Mouse (Mus musculus): ENCODE measurements around the gene Sv2a. TPM values are rescaled to one million over a fixed set of nuclear protein-coding genes. Genes with fewer than 3 reads are reported as not detected.

Sv2a gene
- 59.4 and 61.5 TPM in 2 replicates for polyA plus RNA-seq (2021; fragmentation: Nextera tagmentation)
- long read RNA-seq, experiment 1, full-length matches to known transcripts: 20 of 240 reads
- long read RNA-seq, experiment 1, partial matches to known transcripts: 213 of 240 reads
- long read RNA-seq, experiment 1, other reads (novel, unspliced or antisense): 7 of 240 reads
- long read RNA-seq, experiment 2, full-length matches to known transcripts: 359 of 727 reads
- long read RNA-seq, experiment 2, partial matches to known transcripts: 299 of 727 reads
- long read RNA-seq, experiment 2, other reads (novel, unspliced or antisense): 69 of 727 reads

DNA sequence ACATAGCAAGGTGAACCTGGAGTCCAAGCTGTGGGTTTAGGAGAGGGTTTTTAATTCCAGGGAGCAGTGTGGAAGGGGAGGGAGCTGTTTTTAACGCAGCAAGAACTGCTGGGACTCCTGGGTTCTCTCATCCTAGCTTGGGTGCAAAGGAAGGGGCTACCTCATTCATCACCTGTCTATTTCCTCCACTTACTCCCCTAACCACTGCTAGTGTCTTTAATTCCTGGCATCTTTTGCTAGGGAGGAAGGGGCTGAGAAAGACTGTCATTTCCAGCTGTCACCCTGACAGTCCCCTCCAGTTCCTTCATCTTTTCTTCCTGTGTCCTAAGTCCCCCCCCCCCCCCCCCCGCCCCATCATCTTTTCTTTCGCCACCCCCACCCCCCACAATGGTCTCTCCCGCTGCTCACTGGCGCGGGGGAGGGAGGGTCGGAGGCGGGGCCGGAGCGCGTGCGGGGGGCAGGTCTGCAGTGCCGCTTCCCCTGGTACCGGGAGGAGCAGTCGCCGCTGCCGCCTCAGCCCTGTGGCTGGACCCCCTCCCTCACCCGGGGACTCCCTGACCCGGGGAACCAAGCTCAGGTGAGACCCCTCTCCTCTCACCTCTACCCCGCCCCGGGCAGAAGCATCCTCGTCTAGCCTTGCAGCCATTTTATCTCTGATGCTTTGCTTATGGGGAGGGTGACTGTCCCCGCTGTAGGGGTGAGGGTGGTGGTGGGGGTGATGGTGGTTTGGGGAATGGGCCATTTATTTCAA is at the start of gene Sv2a:
Sv2a (plus strand) TSS at position 425 of the 751 bp plus-strand sequence.

GRCm38 (mm10) chr3:96161869-96162840 is 18.8 kb upstream of the Sv2a start, which contains the start of gene Mtmr11:
Gene Mtmr11 (plus strand): TSS chr3:96162004.

GRCm38 (mm10) chr3:96172197-96173178 is 8.5 kb upstream of the Sv2a start, which contains the start of gene Sf3b4:
Gene Sf3b4 (plus strand): TSS chr3:96172332.

DNA sequence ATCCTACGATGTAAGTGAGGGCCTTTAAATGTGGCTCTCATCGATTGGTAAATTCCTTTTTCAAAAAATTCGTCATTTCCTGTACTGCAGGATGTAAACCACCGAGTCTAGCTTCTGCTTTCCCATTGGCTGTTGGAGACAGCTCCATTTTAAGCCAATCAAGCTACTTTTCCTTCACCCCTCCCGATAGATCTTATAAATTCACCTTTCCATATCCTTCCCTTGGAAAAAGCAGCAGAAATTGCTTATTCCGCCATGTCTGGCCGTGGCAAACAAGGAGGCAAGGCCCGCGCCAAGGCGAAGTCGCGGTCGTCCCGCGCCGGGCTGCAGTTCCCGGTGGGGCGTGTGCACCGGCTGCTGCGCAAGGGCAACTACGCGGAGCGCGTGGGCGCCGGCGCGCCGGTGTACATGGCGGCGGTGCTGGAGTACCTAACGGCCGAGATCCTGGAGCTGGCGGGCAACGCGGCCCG is 38.7 kb downstream of the Sv2a start, which contains the start of the genes Bola1 and Hist2h2ab:
Bola1 (minus strand) TSS at position 49 of the 470 bp plus-strand sequence.
Hist2h2ab (plus strand) TSS at position 205 of the 470 bp plus-strand sequence.

DNA sequence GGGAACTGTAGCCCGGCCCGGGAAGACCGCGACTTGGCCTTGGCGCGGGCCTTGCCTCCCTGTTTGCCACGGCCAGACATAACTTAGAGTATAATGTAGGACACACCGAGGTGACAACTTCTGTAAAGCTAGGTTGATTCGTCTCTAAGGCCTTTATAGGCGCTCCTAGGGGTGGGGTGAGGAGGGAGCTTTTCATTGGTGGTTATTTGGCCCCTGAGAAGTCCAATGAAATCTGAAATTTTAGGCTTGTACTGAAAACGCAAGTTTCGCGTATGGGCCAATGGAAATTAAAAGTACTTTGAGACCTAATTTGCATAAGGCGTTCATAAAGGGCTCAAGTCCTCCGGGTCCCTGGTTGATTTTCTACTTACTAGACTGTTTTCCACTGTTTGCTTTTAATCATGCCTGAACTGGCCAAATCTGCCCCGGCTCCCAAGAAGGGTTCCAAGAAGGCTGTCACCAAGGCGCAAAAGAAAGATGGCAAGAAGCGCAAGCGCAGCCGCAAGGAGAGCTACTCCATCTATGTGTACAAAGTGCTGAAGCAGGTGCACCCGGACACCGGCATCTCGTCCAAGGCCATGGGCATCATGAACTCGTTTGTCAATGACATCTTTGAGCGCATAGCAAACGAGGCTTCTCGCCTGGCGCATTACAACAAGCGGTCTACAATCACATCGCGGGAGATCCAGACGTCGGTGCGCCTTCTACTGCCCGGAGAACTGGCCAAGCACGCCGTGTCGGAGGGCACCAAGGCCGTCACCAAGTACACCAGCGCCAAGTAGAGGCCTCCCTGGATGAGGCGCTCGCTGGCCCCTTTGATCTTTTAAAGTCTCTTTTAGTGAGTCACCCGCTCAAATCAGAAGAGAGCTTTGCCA is 40.1 kb downstream of the Sv2a start, which contains the start of the genes Hist2h2ac and Hist2h2be:
Hist2h2ac (minus strand) TSS at position 116 of the 875 bp plus-strand sequence.
Hist2h2be (plus strand) TSS at position 355 of the 875 bp plus-strand sequence.

DNA sequence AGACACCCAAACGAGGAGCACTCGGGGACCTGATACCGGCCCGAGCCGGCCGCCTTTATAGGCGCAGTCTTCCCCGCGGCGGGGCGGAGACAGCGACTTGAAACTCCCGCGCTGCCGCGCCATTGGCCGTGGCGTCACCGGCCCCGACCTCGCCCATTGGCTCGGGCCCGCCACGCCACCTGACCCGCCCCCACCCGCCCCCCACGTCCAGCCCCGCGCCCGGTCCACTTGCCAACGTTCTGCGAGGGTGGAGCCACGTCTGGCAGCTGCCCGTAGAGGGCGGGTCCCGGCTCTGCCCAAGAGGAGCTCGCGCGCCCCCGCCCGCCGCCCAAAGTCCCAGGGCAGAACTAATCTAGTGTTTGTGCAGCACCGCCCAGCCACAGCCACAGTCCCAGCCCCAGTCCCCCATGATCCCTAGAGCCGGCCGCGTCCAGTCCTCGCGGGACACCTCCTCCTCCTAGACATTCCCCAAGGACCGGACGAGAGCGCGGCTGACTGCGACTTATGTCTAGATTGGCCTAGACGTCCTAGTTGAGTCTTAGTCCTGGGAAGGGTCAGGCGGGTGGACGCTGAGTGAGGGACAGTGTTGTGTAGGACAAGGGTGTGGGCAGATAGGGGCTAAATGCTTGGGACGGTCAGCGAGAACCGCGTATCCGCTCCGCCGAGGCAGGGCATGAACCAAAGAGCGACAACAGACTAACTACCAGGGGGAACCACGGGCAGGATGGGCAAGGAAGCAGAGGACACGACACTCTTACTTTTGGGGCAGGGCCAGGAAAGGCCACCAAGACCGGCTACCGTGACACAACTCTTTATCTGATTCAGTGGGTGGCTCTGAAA is 58.2 kb downstream of the Sv2a start, which contains the start of gene Hist2h3c2:
Hist2h3c2 (minus strand) TSS at position 174 of the 840 bp plus-strand sequence.

GRCm38 (mm10) chr3:96239949-96240798 is 59.2 kb downstream of the Sv2a start, which contains the start of gene Hist2h2aa2:
Gene Hist2h2aa2 (minus strand): TSS chr3:96240276.

Small RNA genes within 50 kb of the gene (microRNA-seq; reads per million reads assigned to microRNA genes)
- gene Gm44492: not detected
- gene Gm47311: not detected

Other genes starting within 250 kb of the Sv2a start
- 10.1 and 15.2 TPM in 2 replicates for gene Plekho1, start 185.2 kb upstream of the Sv2a start, polyA plus RNA-seq (2021; fragmentation: Nextera tagmentation)
- gene Vps45, start 122.7 kb upstream of the Sv2a start, polyA plus RNA-seq (2021; fragmentation: Nextera tagmentation): 20.4 and 23.1 TPM in 2 replicates
- 7.7 and 8.0 TPM in 2 replicates for gene Otud7b, start 76.6 kb upstream of the Sv2a start, polyA plus RNA-seq (2021; fragmentation: Nextera tagmentation)
- gene Mtmr11, start 19.1 kb upstream of the Sv2a start, polyA plus RNA-seq (2021; fragmentation: Nextera tagmentation): 2.4 and 3.0 TPM in 2 replicates
- 26.4 and 34.0 TPM in 2 replicates for gene Sf3b4, start 8.8 kb upstream of the Sv2a start, polyA plus RNA-seq (2021; fragmentation: Nextera tagmentation)
- 77.8 and 84.9 TPM in 2 replicates for gene Bola1, start 38.6 kb downstream of the Sv2a start, polyA plus RNA-seq (2021; fragmentation: Nextera tagmentation)
- 1.0 TPM in 1 of 2 replicates, not detected in the other for gene Hist2h2ab, start 38.7 kb downstream of the Sv2a start, polyA plus RNA-seq (2021; fragmentation: Nextera tagmentation)
- gene Hist2h2ac, start 39.7 kb downstream of the Sv2a start, polyA plus RNA-seq (2021; fragmentation: Nextera tagmentation): 3.7 and 6.7 TPM in 2 replicates
- gene Hist2h2be, start 40.0 kb downstream of the Sv2a start, polyA plus RNA-seq (2021; fragmentation: Nextera tagmentation): 7.2 and 8.0 TPM in 2 replicates
- 1.7 and 2.9 TPM in 2 replicates for gene Hist2h3c2, start 58.0 kb downstream of the Sv2a start, polyA plus RNA-seq (2021; fragmentation: Nextera tagmentation)
- 117 and 163 TPM in 2 replicates for gene Hist2h2aa2, start 59.1 kb downstream of the Sv2a start, polyA plus RNA-seq (2021; fragmentation: Nextera tagmentation)
- 141 and 245 TPM in 2 replicates for gene Hist2h2aa1, start 64.3 kb downstream of the Sv2a start, polyA plus RNA-seq (2021; fragmentation: Nextera tagmentation)
- gene Hist2h3c1, start 65.5 kb downstream of the Sv2a start, polyA plus RNA-seq (2021; fragmentation: Nextera tagmentation): not detected in 2 replicates
- 0.78 and 0.79 TPM in 2 replicates for gene Hist2h4, start 82.2 kb downstream of the Sv2a start, polyA plus RNA-seq (2021; fragmentation: Nextera tagmentation)
- 5.1 and 5.5 TPM in 2 replicates for gene Hist2h3b, start 87.5 kb downstream of the Sv2a start, polyA plus RNA-seq (2021; fragmentation: Nextera tagmentation)
- gene Hist2h2bb, start 88.6 kb downstream of the Sv2a start, polyA plus RNA-seq (2021; fragmentation: Nextera tagmentation): 0.53 TPM in 1 of 2 replicates, not detected in the other
- 2.1 and 3.1 TPM in 2 replicates for gene Fcgr1, start 112.8 kb downstream of the Sv2a start, polyA plus RNA-seq (2021; fragmentation: Nextera tagmentation)

Data from layer of hippocampus, adult 6 months (tissue).